Mouse (Mus musculus): Measurements from ENCODE around the gene Abtb2. TPM values are rescaled to one million over a fixed set of nuclear protein-coding genes. Genes with fewer than 3 reads are reported as not detected.

The Abtb2 gene
- total RNA-seq, 4 experiments from 2014 or later: 8.8 to 57.0 (median 24.5) TPM

DNA sequence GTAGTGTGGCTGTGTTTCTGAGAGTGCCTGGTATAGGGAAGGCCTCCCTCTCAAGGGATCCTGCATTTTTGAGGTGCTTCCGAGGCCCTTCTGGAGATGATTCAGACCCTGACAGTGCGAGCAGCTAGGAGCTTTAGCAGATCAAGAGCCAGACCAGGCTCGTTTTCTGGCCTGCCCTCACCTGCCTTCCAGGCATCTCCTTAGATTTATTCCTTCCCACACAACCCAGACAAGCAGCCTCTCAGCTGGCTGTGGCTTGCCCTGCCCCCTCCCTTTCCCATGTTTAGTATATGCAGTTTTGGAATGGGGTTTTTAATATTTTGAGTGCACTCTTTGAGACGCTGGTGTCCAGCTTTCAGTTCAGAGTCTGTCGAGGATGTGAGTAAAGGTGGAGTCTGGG, 124.7 kb downstream of the Abtb2 start:
- no peak for DNase-seq

DNA sequence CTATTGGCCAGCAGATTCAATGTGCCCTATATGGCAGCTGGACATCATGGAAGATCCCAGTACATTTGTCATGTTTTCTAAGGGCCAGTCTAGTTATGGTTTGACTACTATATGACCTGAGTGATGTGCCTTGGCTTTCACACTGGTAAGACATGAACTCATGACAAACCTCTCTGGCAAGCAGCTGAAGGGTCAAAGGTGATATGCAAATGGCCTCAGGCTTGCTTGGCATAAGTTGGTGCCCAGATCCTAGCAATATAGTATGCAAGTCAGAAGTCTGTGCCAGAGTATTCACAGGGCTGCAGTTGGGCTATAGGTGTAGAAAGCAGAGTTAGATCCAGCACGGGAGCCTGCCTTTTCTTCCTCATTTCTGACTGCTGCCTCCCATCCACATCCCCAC, 125.2 kb downstream of the Abtb2 start:
- DNase-seq: no peak

DNA sequence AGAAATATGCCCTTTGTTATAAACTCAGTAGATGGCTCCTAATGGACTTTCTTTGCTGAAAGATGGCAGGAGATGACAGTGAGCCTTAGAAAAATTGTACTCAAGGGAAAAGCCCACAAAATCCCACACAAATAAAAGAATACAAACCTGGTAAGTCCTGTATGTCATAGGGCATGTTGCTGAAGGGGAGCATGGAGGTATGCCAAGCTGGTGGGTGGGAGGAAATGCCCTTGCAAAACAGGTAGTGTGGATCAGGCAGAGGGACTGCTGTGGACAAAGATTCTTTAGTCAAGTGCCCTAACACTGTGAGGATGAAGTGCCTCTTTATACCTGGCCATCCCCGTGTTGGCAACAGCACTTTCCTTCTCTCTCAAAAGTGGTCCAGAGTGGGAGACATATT, 126.7 kb downstream of the Abtb2 start:
- DNase-seq: no peak

DNA sequence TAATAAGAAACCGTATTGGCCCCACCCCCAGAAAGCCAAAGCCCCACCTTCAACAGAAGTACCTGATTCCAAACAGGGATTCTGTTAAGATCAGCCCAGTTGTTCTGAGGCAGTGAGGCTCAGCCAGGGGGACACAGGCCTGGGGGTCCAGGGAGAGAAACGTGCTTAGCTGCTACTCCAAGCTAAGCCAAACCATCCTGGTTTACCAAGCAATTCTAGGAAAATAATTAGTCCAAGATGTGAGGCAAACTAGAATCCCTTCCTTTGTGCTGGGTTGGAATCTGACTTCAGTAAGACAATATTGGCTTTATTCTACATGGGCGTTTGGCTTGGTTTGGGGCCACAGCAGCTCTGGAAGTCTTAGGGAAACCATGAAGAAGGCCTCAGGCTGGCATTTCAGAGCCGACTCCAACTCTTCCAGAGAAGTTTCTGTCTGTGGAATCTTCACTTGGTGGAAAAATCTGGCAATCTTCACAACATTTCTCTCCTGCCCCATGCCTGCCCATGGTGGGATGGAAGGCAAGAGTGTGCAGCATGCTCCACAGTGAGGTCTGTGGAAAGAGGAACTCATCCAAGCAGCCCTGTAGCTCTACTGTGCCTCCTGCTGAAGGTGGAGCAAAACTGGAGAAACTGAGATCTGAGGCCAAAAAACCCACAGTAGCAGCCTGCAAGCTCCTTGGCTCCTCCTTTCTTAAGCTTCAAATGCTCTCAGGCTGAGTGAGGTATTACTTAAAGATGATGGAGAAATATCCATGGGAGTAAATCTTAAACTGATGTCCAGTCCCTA, 128.9 kb downstream of the Abtb2 start:
- DNase-seq: no peak

DNA sequence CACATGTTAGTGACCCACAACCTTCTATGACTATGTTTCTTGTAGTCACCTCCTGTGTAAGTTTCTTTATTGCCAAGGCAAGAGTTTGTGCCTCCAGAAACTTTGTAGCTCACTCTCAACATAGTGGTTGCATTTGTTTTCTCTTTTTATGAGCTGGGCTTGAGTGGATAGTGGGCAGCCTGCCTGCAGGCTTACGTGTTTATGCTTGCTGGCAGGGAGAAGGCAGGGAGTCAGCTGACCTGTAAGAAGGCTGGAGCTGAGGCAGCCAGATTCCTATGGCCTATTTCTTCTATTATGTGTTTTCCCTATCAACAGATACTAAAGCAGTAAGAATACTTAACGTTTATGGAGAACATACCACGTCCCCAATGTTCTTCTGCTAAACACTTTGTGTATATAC, 130.1 kb downstream of the Abtb2 start:
- peak; percentile 47 for DNase-seq

DNA sequence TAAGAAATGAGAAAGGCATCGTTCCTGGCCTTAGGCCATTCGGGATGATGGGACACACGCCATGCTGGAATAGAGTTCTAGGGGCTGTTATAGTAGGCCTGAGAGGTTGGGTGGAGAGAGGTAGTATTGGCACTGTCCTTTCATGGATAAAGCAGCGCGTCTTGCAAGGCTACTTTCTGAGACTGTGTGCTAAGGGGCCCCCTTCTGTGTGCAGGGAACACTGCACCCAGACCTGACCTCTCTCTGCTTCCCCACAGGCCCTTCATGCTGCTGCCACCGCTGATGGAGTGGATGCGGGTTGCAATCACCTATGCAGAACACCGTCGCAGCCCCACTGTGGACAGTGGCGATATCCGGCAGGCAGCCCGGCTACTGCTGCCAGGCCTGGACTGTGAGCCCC, 134.4 kb downstream of the Abtb2 start:
- no peak for DNase-seq

DNA sequence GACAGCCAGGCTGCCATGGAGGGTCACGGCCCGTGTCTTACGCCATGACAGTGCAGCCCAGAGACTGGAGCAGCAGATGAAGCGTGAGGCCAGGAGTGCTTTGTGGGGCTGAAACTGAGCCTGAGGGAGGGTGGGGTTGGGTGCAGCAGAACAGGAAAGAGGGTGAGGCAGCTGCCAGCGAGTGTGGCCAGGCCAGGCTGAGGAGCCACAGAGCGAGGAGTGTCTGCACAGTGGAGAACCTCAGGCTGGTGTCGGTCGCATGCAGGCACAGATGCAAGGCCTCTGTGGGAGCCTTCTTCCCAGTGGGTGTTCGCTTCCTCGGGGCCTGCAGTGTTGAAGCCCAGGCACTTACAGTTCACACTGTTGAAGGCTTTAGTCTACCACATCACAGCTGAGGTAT, 137.2 kb downstream of the Abtb2 start:
- no peak for DNase-seq

DNA sequence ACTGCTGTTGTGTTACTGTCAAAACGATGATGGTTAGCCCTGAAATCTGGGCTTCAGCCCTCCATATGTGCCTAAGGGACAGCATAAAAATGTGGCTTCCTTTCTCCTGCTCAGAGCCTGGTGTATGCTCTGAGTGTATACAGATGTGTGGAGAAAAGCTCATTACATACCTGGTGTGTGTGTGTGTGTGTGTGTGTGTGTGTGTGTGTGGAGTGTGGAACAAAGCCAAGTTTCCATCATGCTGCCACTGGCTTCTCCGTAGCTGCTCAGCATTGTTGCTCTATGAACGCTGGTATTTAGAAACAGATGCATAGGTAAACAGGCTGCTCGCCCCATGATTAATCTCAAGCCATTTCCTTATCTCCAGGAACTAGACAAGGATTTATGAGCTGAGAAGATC, 137.8 kb downstream of the Abtb2 start:
- no peak for DNase-seq

DNA sequence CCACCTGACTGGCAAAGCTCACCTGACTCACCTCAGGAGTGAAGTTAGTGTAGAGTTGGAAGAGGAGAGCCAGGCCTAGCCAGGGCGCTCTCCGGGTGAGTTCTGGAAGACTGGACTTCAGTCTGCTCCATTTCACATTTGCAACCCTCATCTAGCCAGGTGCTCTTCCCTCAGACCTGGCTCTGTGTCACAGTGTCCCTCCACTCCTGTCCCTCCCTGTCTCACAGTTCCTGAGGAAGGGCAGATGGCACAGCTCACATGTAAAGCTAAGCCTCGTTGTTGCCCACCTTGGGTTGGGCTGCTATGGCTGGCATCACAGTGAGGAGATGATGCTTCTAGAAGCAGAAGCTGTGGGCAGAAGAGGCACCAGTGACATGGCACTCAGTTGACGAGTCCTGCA, 139.7 kb downstream of the Abtb2 start:
- no peak for DNase-seq

DNA sequence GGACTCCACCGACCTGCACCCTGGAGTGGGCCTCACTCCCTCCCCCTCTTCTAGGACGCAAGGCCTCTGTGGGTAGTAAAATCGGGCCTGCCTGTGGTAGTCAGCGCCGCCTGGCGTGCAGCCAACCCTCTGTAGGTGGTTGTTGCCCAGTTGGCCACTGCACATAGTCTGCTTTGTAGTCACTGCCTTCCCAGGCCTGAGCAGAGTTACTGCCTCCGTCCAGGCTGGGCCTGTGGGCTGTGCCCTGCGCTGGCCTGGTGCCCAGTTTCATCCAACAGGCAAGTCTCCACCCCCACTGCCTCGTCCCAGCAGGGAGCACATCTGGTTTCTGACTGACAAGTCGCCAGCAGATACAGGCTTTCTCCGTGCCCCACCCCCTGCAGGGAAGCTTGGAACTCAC, 140.1 kb downstream of the Abtb2 start:
- DNase-seq: peak; percentile 67

DNA sequence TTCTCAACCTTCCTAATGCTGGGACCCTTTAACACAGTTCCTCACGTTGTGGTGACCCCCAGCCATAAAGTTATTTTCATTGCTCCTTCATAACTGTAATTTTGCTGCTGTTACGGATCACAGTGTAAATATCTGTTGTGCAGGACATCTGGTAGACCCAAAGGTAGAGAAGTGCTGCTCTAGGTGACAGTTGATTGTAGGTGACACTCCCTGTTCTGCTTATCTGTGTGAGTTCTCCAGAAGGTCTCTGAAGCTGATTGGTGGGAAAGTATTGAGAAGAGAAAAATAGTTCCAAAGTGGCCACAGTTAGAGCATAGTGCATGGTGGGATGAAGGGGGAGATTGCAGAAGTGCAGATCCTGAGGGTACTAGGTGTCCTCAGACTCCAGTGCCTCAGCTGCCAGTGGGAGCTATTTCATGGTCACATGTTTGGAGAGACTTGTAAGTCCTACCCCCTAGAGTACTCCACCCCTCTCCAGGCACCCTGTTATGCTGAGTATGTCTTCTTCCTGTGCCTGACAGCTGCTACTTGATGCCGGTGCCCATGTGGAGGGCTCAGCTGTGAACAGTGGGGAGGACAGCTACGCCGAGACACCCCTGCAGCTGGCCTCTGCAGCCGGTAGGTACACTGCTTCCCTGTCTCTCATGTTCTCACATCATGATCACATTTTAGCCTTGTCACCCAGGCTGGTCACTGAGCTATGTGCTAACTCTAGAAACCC, 141.1 kb downstream of the Abtb2 start:
- no peak for DNase-seq

DNA sequence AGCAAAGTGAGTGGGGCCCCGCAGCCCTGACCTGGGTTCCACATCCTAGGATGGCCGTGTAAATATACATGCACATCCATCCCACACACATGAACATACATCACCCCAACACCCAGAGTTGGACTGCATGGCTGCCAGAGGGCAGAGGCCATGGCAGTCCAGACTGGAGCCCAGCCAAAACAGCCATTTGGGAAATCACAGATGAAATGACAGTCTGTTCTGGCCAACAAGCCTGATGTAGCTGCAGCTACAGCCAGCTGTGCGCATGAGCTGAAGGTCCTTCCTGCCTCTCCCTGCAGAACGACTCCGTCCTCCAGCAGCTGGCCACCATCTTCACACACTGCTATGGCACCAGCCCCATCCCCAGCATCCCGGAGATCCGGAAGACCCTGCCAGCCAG, 144.7 kb downstream of the Abtb2 start:
- no peak for DNase-seq

DNA sequence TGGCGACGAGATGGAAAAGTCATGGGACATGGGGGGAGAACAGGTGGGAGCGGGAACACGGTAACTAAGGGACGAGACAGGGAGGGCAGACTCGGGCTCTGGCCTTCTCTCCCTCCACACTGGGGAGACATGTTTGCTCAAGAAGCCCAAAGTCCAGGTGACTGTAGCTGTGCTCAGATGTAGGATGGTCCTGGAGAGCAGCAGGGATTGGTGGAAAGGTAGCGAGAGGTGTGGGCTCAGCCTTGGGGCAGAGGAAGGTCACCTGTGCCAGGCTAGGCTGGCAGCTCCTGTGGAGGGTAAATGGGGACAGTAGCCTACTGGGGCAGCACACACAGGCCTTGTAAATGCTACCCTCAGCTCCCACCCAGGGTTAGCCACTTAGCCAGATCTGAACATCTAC, 147.7 kb downstream of the Abtb2 start:
- DNase-seq: no peak

DNA sequence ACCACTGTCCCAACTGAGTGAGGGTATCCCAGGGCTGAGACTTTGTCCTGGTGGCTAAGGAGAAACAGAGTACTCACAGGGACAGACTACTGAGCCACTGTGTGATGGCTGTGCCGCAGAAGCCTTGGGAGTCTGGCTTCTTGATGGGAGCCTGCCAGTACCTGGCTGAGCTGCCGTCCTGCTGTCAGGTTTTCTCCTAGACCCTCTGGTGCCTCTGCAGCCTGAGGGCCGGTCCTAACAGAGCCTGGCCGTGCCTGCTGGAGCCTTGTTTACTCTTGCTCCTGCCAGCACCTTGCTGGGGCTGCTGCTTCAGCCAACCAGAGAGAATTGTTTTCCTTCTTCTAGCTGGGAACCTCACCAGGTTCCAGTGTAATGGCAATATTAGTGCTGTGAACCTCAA, 148.3 kb downstream of the Abtb2 start:
- no peak for DNase-seq

DNA sequence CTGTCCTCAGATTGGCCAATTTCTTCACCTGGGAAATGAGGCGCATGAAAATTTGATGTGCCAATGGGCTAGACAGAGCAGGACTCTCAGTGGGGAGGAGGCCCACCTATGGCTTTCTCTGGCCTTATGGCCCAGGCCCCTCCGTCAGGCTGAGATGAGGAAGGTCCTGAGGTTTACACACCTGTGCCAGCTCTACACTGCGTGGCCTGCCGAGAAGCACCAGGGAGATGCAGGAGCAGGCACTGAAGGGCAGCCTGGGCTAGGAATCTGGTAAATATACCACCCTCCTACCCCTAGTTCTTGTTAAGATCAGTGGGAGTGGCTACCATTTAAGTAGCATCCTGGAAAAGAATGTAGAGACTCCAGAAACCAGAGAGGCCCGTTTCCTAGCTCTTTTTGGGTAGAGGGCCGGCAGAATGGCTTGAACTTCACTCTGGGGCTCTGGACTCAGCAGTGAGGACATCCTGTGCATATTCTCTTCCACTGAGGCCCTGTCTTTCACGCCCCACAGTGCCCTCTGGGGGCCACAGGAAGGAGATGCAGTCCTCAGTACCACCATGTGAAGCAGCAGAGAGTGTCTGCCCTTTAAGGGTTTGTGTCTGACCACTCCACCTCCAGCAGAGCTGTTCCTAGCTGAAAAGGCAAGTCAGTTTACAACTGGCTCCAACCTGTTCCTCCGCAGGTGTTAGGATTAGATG, 152.6 kb downstream of the Abtb2 start:
- peak; percentile 43 for DNase-seq

DNA sequence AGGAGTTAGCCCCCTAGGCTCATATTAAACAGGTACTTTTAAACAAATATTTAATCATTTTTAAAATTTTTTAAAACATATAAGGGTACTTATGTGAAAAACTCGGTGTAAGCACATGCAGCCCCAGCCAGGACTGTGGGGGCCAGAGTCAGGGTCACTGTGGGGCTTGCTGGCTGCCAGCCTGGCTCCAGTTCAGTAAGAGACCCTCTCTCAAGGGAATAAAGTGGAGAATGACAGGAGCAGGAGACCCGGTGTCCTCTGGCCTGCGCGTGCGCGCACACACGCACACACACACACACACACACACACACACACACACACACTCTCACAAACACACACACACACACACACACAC, 153.2 kb downstream of the Abtb2 start:
- no peak for DNase-seq

DNA sequence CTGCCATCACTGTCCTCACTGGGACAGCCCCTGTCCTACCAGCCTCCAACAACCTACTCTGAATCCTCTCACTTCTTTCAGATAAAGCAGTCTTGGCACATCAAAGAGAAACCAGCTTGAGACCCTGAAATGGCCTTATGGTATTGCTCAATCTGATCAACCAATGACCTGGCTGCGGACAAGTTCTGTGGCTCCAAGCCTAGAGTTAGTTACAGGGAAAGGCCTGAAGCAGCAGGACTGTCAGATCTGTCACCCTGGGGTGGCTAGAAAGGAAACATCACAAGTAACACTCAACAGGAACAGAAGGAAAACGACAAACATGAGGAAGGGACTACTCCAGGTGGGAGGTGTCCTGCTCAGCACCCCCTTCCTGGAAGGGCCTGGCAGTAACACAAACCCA, 158.4 kb downstream of the Abtb2 start:
- peak; percentile 18 for DNase-seq

DNA sequence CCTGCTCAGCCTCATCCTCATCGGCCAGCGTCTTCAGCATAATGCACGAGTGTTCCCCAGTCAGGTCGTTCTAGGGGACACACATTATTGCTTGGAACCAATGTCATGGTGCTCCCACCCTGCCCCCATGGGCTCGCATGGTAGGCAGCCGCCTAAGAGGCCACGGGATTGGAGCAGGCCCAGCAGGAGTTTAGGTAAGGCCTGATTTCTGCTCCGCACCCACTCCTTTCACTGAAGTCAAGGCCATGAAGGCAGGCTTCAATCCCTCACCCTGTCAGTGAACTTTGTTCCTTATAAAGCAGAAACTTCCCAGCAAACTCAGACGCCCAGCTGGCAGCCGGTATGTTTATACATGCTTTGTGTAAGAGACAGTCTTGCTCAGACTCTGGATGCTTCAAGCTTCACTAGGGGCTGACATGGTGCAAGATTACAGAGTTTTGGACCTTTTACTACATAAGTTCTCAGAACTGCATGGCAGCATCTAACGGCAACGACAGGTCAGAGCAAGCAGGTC, 162.0 kb downstream of the Abtb2 start:
- DNase-seq: no peak

DNA sequence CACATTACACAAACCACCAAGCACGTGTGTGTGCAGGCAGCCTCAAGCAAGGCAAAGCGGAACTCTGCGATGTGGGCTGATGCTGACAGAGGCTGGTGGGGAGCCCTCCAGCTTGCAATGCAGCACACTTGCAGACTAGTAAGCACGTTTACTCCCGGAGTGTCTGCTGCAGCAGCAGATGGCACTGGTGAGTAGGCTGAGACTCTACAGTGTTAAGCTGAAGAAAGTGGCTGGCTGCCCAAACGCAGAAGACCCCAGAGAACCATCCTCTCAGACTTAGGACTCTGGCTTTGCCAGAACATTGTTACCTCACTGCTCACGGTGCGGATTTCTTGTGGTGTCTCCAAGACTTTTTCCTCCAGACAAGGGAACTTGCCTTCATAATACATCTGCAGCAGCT, 164.9 kb downstream of the Abtb2 start:
- DNase-seq: no peak

DNA sequence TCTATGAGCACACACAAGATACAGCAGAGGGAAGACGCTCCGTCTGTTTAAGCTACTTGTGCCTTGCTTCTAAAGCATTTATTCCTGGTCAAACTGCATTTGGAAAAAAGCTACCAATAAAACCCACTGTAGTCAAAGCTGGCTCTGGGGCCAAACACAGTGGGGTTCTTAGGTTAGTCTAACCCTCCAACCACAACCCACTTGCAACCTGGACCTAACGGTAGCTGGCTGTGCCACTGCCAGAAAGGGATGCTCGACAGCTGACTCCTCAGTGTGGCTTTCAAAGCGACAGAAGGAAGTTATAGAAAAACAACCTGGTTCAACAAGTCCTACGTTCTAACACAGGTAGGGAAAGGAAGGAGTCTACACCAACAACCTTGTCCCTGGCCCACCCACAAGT, 165.3 kb downstream of the Abtb2 start:
- DNase-seq: no peak

DNA sequence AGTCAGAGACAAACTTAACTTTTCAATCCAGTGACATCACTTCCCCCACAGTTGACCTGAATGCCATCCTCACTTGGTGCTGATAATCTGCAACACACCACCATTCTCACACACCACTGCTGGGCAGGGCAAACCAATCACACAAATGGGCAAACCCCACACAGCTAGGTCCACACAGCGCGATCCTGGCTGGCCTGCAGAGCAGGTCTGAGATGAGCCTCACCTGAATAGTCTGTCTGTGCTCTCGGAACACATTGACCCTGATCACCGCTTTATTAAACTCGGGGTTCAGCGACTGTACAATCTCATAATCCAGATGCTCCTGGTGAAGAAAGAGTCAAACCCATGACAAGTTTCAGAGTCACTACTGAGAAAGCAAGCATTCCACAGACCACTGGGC, 176.7 kb downstream of the Abtb2 start:
- no peak for DNase-seq

DNA sequence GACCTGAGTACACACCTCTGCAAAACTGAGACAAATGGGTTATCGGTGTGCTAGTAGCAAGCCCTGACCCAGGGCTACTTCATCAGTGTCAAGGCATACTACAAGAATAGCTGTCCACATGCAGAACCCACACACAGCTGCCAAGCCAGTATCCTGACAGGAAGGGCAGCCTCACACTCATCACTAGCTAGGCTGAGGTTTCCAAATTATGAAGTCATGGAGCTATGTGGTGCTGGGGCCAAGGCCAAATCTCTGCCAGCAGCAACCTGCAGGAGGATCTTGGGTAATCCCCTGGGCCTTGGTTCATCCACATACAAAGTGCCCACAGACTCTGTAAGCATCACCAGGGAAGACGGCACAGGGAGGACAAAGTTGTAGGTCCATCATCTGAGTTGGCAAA, 177.4 kb downstream of the Abtb2 start:
- DNase-seq: peak; percentile 72

DNA sequence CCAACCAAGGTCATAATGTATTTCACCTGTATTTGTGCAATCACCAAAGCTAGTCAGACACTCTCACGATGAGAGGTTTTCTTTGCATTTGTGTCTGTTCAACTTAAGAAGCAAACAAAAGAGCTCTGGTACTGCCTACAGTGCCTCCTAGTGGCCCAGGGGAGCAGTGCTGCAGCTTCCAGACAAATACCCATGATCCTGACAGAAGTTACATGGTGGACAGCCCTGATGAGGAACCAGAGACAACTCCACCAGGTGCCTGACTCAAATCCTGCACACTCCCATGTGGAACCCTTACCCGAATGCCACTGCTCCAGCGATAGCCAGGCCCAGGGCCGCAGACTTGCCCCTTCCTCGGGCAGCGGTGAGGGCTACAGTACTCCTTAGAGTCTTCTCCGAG, 177.9 kb downstream of the Abtb2 start:
- DNase-seq: no peak

DNA sequence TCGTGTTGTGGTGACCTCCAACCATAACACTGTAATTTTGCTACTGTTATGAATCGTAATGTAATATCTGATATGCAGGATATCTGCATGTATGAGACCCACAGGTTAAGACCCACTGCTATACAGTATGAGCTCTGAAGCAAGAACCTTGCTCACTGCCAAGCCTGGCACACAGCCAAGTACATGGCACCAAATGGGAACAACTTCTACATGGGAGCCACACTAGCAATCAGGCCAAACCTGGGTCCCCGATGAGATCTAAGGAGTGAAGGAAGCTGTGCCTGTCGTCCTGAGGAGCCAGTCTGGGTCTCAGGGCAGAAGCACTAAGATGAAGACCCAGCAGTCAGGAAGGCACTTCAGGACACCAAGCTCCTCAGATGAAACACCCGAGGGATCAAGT, 179.4 kb downstream of the Abtb2 start:
- DNase-seq: peak; percentile 28

Measured in adrenal gland, adult 8-10 months (tissue).